Mouse (Mus musculus) adrenal gland, adult 18-20 months (tissue): Measurements from ENCODE around the gene Armcx6. TPM values are rescaled to one million over a fixed set of nuclear protein-coding genes. Genes with fewer than 3 reads are reported as not detected.
"Not testable (repeated sequence)": the region's sequence is repeated elsewhere in the genome, so short reads cannot be mapped to it uniquely, and the experiment has no call there.

ENCODE experiments used
- DNase-seq, 2 experiments: peaks; one replicate each; pipeline ENCODE4 v3.0.0; 2021 to 2022; ENCODE audit warnings: low spot score in 2 of 2
- long read RNA-seq, 2 experiments: library from polyadenylated mRNA; stranded (forward); transcript quantifications; one replicate each; pipeline ENCODE4 v2.0.0; 2021
- total RNA-seq, 2 experiments: library from RNA; stranded (reverse); gene quantifications; 1 replicate in 1 of 2; 2 replicates in 1 of 2; pipeline ENCODE4 v1.2.3; 2021

The Armcx6 gene
- total RNA-seq, result 1 to 10 TPM; 6.0 to 8.8 TPM
- long read RNA-seq, experiment 1, partial matches to known transcripts, result 0 of 3 reads
- long read RNA-seq, experiment 1, other reads (novel, unspliced or antisense), result 0 of 3 reads
- long read RNA-seq, experiment 2, partial matches to known transcripts, result 0 of 3 reads
- long read RNA-seq, experiment 2, other reads (novel, unspliced or antisense), result 0 of 3 reads

- DNase-seq, result peak; percentile 47 to 48
Measured at GRCm38 (mm10) chrX:134750764-134751592, at the start of gene Armcx6. Gene Armcx6, minus strand, starts transcription at chrX:134751417.

- DNase-seq, result no peak
Measured at GRCm38 (mm10) chrX:134787728-134788127, 36.5 kb upstream of the Armcx6 start.

GRCm38 (mm10) chrX:134763428-134764198 lies 12.4 kb upstream of the Armcx6 start:
- not testable (repeated sequence) for DNase-seq

- DNase-seq, result no peak
Measured at GRCm38 (mm10) chrX:134757293-134757995, 6.2 kb upstream of the Armcx6 start.

- peak; percentile 35 to 37 for DNase-seq
Measured at GRCm38 (mm10) chrX:134756434-134757292, 5.4 kb upstream of the Armcx6 start, which contains the start of gene Armcx3. Gene Armcx3, plus strand, starts transcription at chrX:134756595.

GRCm38 (mm10) chrX:134752584-134752983 lies 1.4 kb upstream of the Armcx6 start:
- no peak for DNase-seq

GRCm38 (mm10) chrX:134751910-134752309 lies 693 bp upstream of the Armcx6 start:
- no peak for DNase-seq

GRCm38 (mm10) chrX:134746459-134746858 lies 4.8 kb downstream of the Armcx6 start:
- peak; percentile 18 for DNase-seq

GRCm38 (mm10) chrX:134741862-134742261 lies 9.4 kb downstream of the Armcx6 start:
- no peak for DNase-seq

- no peak for DNase-seq
Measured at GRCm38 (mm10) chrX:134739160-134739559, 12.1 kb downstream of the Armcx6 start.

GRCm38 (mm10) chrX:134737796-134738195 lies 13.4 kb downstream of the Armcx6 start:
- no peak for DNase-seq

GRCm38 (mm10) chrX:134729778-134730177 lies 21.4 kb downstream of the Armcx6 start:
- DNase-seq, result no peak

- not testable (repeated sequence) for DNase-seq
Measured at GRCm38 (mm10) chrX:134723762-134724161, 27.5 kb downstream of the Armcx6 start.

- peak; percentile 18 to 34 for DNase-seq
Measured at GRCm38 (mm10) chrX:134718524-134718923, 32.7 kb downstream of the Armcx6 start.

- DNase-seq, result peak; percentile 14 to 30
Measured at GRCm38 (mm10) chrX:134717752-134718308, 33.4 kb downstream of the Armcx6 start, which contains the start of gene Armcx1. Gene Armcx1, plus strand, starts transcription at chrX:134717963.

GRCm38 (mm10) chrX:134716863-134717262 lies 34.4 kb downstream of the Armcx6 start:
- DNase-seq, result no peak
